1 mouse cellular context compared by ENCODE assay signal in genomic region chr4:154064827-154065773, GRCm38 (mm10).
TF ChIP-seq lines count a peak whose summit lies in the region.

No protein-coding gene starts in this region.

TF ChIP-seq in CH12.LX, 34 proteins besides CTCF, POLR2A, EP300 and RAD21 (continued from another document):
- TF ChIP-seq MAX (IDR thresholded peaks at IDR 0.05; ENCODE audit: low read length) = no peak
- no peak for TF ChIP-seq POLR2AphosphoS2 (IDR thresholded peaks at IDR 0.05; ENCODE audit: low read depth, low read length)
- TF ChIP-seq CHD1 (IDR thresholded peaks at IDR 0.05; ENCODE audit: low read depth, low read length) = no peak
- no peak for TF ChIP-seq ETS1 (conservative IDR thresholded peaks at IDR 0.05; ENCODE audit: low read depth, low read length)
- no peak for TF ChIP-seq MAZ (IDR thresholded peaks at IDR 0.05; ENCODE audit: low read depth, low read length)
- TF ChIP-seq PAX5 (IDR thresholded peaks at IDR 0.05; ENCODE audit: low read length) = no peak
- no peak for TF ChIP-seq E2F4 (IDR thresholded peaks at IDR 0.05; ENCODE audit: insufficient replicate concordance, low read depth, low read length)
- no peak for TF ChIP-seq USF2 (conservative IDR thresholded peaks at IDR 0.05; ENCODE audit: low read depth, low read length)
- no peak for TF ChIP-seq ZMIZ1 (IDR thresholded peaks at IDR 0.05; ENCODE audit: low read depth, low read length)
- TF ChIP-seq TBP (conservative IDR thresholded peaks at IDR 0.05; ENCODE audit: low read depth, low read length) = no peak
